In the genomic region with DNA sequence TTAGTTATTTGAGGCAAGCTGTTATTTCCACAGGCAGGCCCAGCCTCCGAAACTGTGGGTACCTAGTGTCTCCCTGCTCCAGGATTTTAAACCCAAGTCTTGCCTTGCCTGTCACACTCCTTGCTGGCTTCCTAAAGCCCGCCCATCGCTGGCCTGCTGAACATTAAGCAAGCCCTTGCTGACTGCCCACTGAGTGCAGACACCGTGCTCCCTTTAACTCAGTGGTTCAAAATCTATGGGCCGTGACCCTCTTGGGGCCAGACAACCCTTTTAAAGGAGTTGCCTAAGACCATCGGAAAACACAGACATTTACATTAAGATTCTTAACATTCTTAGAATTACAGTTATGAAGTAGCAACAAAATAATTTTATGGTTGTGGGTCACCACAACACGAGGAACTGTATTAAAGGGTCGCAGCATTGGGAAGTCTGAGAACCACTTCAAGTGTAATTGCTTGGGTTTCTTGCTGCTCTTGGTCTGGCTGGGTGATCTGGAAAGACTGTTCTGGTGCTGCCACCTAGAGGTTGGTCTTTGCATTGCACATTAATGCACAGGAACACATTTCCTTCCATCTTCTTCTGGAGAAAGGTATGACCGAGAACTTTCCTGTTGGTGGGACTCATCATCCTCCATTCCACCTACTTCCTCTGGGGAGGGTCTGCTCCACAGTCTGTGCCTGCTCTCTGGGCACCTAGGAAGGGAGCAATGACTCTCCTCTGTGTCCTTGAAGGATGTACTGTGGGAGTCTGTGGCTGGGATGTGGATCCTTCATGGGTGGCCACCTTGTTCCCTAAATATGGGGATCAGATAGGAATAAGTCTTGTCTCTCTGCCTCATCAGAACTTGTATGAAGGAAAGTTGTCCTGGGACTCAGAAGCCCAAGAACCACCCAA, we compare ENCODE assay signal across 9 mouse cellular contexts. TPM values are rescaled to one million over a fixed set of nuclear protein-coding genes. Genes with fewer than 3 reads are reported as not detected.
DNase-seq lines count a peak whose midpoint lies in the region; ATAC-seq and TF ChIP-seq lines count a peak whose summit lies in the region.
"Had no signal": no experiment of that assay in that cellular context is flagged by ENCODE, and none has a peak within 500 bp of the region (broad histone marks: within the 10 kb centered on the region; RNA-seq: fewer than 3 reads in every experiment).

No protein-coding gene starts in this region.

- 48% methylated on average over 9 of the region's 9 CpGs for WGBS in lung, postnatal 0 days

- no peaks in the 10 kb centered on the region for H3K4me1 ChIP-seq in ES-E14 (ENCODE audit: control insufficient read depth in 2 of 2, insufficient read depth in 2 of 2, low read length in 2 of 2, poor library complexity in 1 of 2)
- H3K4me1 ChIP-seq in lung, postnatal 0 days (ENCODE audit: insufficient read depth, low read depth, low read length): peaks cover 3% of the 10 kb centered on the region; the same call in 1 of the 2 replicates
- H3K4me1 ChIP-seq: limb, embryonic 15.5 days had no signal

- no peaks in the 10 kb centered on the region for H3K36me3 ChIP-seq in ES-E14 (ENCODE audit: control insufficient read depth, insufficient read depth, low read length, poor library complexity, severe bottlenecking)
- H3K36me3 ChIP-seq in lung, postnatal 0 days (ENCODE audit: insufficient read depth, low read length): no peaks in the 10 kb centered on the region
- H3K36me3 ChIP-seq: limb, embryonic 15.5 days had no signal

- peak; percentile 59 for ATAC-seq in lung, postnatal 0 days

- H3K9me3 ChIP-seq in ES-E14 (ENCODE audit: control insufficient read depth, insufficient read depth, low read depth, low read length): no peaks in the 10 kb centered on the region
- no peaks in the 10 kb centered on the region for H3K9me3 ChIP-seq in lung, postnatal 0 days (ENCODE audit: low read length)
- H3K9me3 ChIP-seq: limb, embryonic 15.5 days had no signal

- peak; percentile 95 for TF ChIP-seq CTCF in lung, postnatal 0 days (IDR thresholded peaks at IDR 0.05)

- peak; percentile 66 for DNase-seq in ES-E14 (ENCODE audit: low read depth, low spot score)
- DNase-seq in brain, embryonic 18.5 days (ENCODE audit: low read depth, low spot score): peak; percentile 39
- peak; percentile 57 for DNase-seq in fibroblast of lung, adult 2 months (ENCODE audit: low read depth)
- peak; percentile 85 to 92 for DNase-seq in heart, postnatal 10 days
- DNase-seq in layer of hippocampus, adult 11-12 months (ENCODE audit: low spot score): peak; percentile 81
- peak; percentile 86 for DNase-seq in lung, postnatal 0 days (ENCODE audit: low spot score)
- peak; percentile 64 for DNase-seq in retina, postnatal 7 days (ENCODE audit: low read depth, low spot score)
- peak; percentile 43 for DNase-seq in urinary bladder, postnatal 10 days (ENCODE audit: low spot score)

- in situ Hi-C loops in ES-E14 (cut with MboI; ENCODE audit: low sequenced_read_pairs in 2 of 2, unreplicated experiment in 2 of 2): no loop called here

- H3K4me2 ChIP-seq in lung, postnatal 0 days (replicated peaks; ENCODE audit: low read depth, low read length): no peak overlapping the region
- H3K4me2 ChIP-seq: limb, embryonic 15.5 days had no signal

- no peak for TF ChIP-seq EP300 in lung, postnatal 0 days (IDR thresholded peaks at IDR 0.05)

- H3K4me3 ChIP-seq in ES-E14 (ENCODE audit: insufficient read depth in 1 of 2, low read depth in 1 of 2, low read length in 2 of 2, poor library complexity in 1 of 2, severe bottlenecking in 1 of 2): no peak overlapping the region
- H3K4me3 ChIP-seq in lung, postnatal 0 days (ENCODE audit: low read depth, low read length): no peak overlapping the region
- H3K4me3 ChIP-seq: limb, embryonic 15.5 days had no signal

- H3K9ac ChIP-seq in ES-E14 (ENCODE audit: insufficient read depth, low read depth, low read length, poor library complexity, severe bottlenecking): no peak overlapping the region
- H3K9ac ChIP-seq in lung, postnatal 0 days (replicated peaks; ENCODE audit: low read depth): no peak overlapping the region
- H3K9ac ChIP-seq: limb, embryonic 15.5 days had no signal

- no peaks in the 10 kb centered on the region for H3K27me3 ChIP-seq in lung, postnatal 0 days (replicated peaks; ENCODE audit: insufficient read depth, low read length)
- H3K27me3 ChIP-seq: limb, embryonic 15.5 days had no signal

- intact Hi-C loops in heart, postnatal 10 days (cut with DNase I): loop anchor here (1.0 to 5.0 kb wide), 6 partner anchors 48 to 304 kb away; a partner anchor contains a TSS

- H3K27ac ChIP-seq in ES-E14 (ENCODE audit: insufficient read depth, low read depth, low read length, poor library complexity, severe bottlenecking): no peak overlapping the region
- no peak overlapping the region for H3K27ac ChIP-seq in lung, postnatal 0 days (ENCODE audit: low read length)
- H3K27ac ChIP-seq: limb, embryonic 15.5 days had no signal

TF ChIP-seq in ES-E14, 5 proteins besides CTCF, POLR2A, EP300 and RAD21:
- TF ChIP-seq ZNF384 (IDR thresholded peaks at IDR 0.05; ENCODE audit: low read depth, low read length): no peak
- peak; percentile 86; the same call in 1 of the 2 replicates for TF ChIP-seq ZC3H11A (IDR thresholded peaks at IDR 0.05; ENCODE audit: borderline replicate concordance, low read depth, low read length)
- no peak for TF ChIP-seq HCFC1 (IDR thresholded peaks at IDR 0.05; ENCODE audit: borderline replicate concordance, insufficient read depth, low read length)
- no peak for TF ChIP-seq MAFK (IDR thresholded peaks at IDR 0.05; ENCODE audit: insufficient read depth, low read depth, low read length)
- TF ChIP-seq CHD2 (IDR thresholded peaks at IDR 0.05; ENCODE audit: low read depth, low read length): no peak

RNA-seq across cellular contexts. Expression of a gene that starts 31.0 kb away (rescaled TPM):
- 86.5 and 124 TPM in 2 replicates for total RNA-seq in ES-E14 (2012; rRNA removed)
- 10 to 100 TPM; 67.9 to 75.9 TPM for total RNA-seq in heart, postnatal 10 days (2021)
- polyA plus RNA-seq in lung, postnatal 0 days (2015; fragmentation: Nextera tagmentation; extraction: Ambion mirVana): 61.6 and 65.7 TPM in 2 replicates

RNA-seq across cellular contexts. Expression of a gene that starts 31.4 kb away (rescaled TPM):
- 11.5 and 15.6 TPM in 2 replicates for total RNA-seq in ES-E14 (2012; rRNA removed)
- total RNA-seq in heart, postnatal 10 days (2021): 10 to 100 TPM; 42.8 to 44.0 TPM
- polyA plus RNA-seq in lung, postnatal 0 days (2015; fragmentation: Nextera tagmentation; extraction: Ambion mirVana): 19.9 and 20.3 TPM in 2 replicates
